Mouse (Mus musculus): ENCODE results near the gene Rufy1.

- TF ChIP-seq CTCF (IDR thresholded peaks at IDR 0.05; ENCODE audit: control insufficient read depth, insufficient read depth, low read length) (no peak), POLR2A (IDR thresholded peaks at IDR 0.05; ENCODE audit: borderline replicate concordance, control insufficient read depth, low read depth, low read length) (peak; percentile 67; the same call in 1 of the 2 replicates)
Measured at GRCm38 (mm10) chr11:50430277-50431133, at the start of gene Rufy1.

Measured in bone marrow, adult 2 months (tissue).